Mouse (Mus musculus) liver, postnatal 0 days (tissue): ENCODE data around the gene Batf.

Source experiments
- CTCF ChIP-seq: sonication (generic); IDR thresholded peaks from 2 replicates; pipeline ENCODE4 v1.5.1; 2016; ENCODE audit warnings: antibody characterized with exemption, low read depth
- EP300 ChIP-seq: IDR thresholded peaks from 2 replicates; pipeline ENCODE4 v1.6.1; 2016; ENCODE audit warnings: antibody characterized with exemption, low read depth, mild to moderate bottlenecking

DNA sequence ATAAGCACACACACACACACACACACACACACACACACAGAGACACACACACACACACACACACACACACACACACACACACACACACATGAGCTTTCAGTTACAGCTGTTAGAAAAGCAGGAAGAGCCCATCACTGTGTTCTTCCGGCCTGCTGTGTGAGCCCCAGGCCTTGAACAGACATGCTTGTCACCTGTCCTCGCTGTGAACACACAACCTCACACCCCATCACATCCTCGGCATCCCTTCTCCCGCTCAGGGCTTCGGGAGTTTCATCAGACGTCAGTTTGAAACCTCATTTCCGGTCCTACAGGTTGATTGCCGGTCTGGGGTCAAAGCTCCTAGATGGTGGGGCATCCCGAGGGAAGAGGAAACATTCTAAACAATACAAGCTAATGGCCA, 48.5 kb upstream of the Batf start:
- TF ChIP-seq CTCF (no peak), EP300 (no peak)
